Mouse (Mus musculus) left cerebral cortex, adult 2 months (tissue): Measurements from ENCODE around the gene Enc1. TPM values are rescaled to one million over a fixed set of nuclear protein-coding genes. Genes with fewer than 3 reads are reported as not detected.
A peak's percentile ranks its signal among the peaks of the same experiment; 100 is the strongest.

Experiments used
- DNase-seq, 2 experiments: peaks; one replicate each; pipeline ENCODE4 v3.0.0; 2021 to 2022; ENCODE audit warnings: low spot score in 2 of 2, mixed read lengths in 1 of 2; ENCODE audit errors: extremely low spot score in 1 of 2
- H3K27ac ChIP-seq: fragments of 200-600 bp; 2 replicates; pipeline ENCODE4 v1.8.1; 2022
- H3K4me3 ChIP-seq: fragments of 200-600 bp; 2 replicates; pipeline ENCODE4 v1.8.1; 2022
- CTCF ChIP-seq: fragments of 200-600 bp; IDR thresholded peaks from 2 replicates; pipeline ENCODE4 v1.8.1; 2022; ENCODE audit warnings: antibody characterized with exemption, mild to moderate bottlenecking, moderate library complexity
- intact Hi-C: fragments of 180-260 bp; cut with DNase I; formaldehyde crosslinking; loops from one replicate; pipeline ENCODE4 v1.15.1; 2025
- long read RNA-seq, 2 experiments: library from polyadenylated mRNA; stranded (forward); transcript quantifications; one replicate each; pipeline ENCODE4 v2.0.0; 2021; ENCODE audit warnings: borderline mapping rate in 2 of 2
- total RNA-seq, 2 experiments: library from RNA; stranded (reverse); gene quantifications; 2 replicates each; pipeline ENCODE4 v1.2.3; 2021

Gene Enc1
- 100 to 1,000 TPM; 653 to 683 TPM for total RNA-seq
- long read RNA-seq, experiment 1, full-length matches to known transcripts: 2 of 34 reads
- long read RNA-seq, experiment 1, partial matches to known transcripts: 2 of 34 reads
- long read RNA-seq, experiment 1, other reads (novel, unspliced or antisense): 30 of 34 reads
- long read RNA-seq, experiment 2, full-length matches to known transcripts: 1 of 17 reads
- long read RNA-seq, experiment 2, partial matches to known transcripts: 1 of 17 reads
- long read RNA-seq, experiment 2, other reads (novel, unspliced or antisense): 15 of 17 reads

GRCm38 (mm10) chr13:97240965-97241786 is at the start of gene Enc1:
Gene Enc1, plus strand, starts transcription at chr13:97241105.
- intact Hi-C loops: loop anchor here (2.0 to 5.0 kb wide), 6 partner anchors 151 to 536 kb away; no protein-coding TSS in a partner anchor
- peak; percentile 73 for TF ChIP-seq CTCF
- peak; percentile 90 to 94 for DNase-seq
- peak within 1 kb of the TSS; percentile 99 for H3K27ac ChIP-seq
- H3K4me3 ChIP-seq: peak within 1 kb of the TSS; percentile 88

GRCm38 (mm10) chr13:97192649-97193048 is 48.3 kb upstream of the Enc1 start:
- Histone ChIP-seq H3K27ac (no peak overlapping the region), H3K4me3 (no peak overlapping the region)
- no peak for TF ChIP-seq CTCF
- intact Hi-C loops: no loop called here
- no peak for DNase-seq

- H3K4me3 ChIP-seq: no peak overlapping the region
- intact Hi-C loops: no loop called here
- TF ChIP-seq CTCF: no peak
- DNase-seq: peak; percentile 60 to 66
- H3K27ac ChIP-seq: no peak overlapping the region
Observed at GRCm38 (mm10) chr13:97193420-97193819, 47.5 kb upstream of the Enc1 start.

DNA sequence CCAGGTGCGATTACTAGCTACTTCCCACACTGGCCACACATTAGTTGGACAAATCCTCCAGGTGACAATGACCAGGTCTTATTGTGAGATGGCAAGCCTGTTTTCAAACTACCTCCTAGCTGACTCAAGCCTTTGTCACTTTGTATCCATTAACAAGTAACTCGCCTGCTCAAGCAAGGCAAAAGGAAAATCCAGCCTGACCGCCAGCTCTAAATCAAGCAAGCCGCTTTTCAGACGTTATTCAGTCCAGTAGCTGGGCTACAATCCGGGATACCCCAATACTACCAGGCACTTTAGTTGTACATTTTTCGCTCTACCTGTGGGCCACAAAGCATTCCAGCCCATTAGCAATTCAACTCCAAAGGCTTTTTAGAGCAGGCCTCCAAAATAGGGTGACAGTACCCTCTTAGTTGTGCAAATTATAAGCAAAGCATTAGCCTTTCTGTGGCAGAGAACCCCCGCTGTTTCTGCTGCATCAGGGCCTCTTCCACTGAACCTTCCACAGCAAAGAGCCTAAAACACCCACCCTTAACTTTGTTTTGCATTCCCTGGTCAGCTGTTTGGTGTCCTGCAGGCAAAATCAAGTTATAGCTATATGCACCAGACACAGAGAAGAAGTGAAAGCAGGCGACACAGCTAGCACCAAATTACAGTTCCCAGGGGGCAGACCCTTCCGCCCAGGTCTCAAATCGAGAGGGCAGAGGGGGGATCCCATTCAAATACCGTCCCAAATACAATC is 44.5 kb upstream of the Enc1 start:
- Histone ChIP-seq H3K4me3 (no peak overlapping the region), H3K27ac (no peak overlapping the region)
- no peak for DNase-seq
- intact Hi-C loops: no loop called here
- no peak for TF ChIP-seq CTCF

GRCm38 (mm10) chr13:97196925-97197218 is 44.0 kb upstream of the Enc1 start:
- no peak for DNase-seq
- intact Hi-C loops: no loop called here
- TF ChIP-seq CTCF: no peak
- Histone ChIP-seq H3K4me3 (no peak overlapping the region; the same call in 1 of the 2 replicates), H3K27ac (no peak overlapping the region)

DNA sequence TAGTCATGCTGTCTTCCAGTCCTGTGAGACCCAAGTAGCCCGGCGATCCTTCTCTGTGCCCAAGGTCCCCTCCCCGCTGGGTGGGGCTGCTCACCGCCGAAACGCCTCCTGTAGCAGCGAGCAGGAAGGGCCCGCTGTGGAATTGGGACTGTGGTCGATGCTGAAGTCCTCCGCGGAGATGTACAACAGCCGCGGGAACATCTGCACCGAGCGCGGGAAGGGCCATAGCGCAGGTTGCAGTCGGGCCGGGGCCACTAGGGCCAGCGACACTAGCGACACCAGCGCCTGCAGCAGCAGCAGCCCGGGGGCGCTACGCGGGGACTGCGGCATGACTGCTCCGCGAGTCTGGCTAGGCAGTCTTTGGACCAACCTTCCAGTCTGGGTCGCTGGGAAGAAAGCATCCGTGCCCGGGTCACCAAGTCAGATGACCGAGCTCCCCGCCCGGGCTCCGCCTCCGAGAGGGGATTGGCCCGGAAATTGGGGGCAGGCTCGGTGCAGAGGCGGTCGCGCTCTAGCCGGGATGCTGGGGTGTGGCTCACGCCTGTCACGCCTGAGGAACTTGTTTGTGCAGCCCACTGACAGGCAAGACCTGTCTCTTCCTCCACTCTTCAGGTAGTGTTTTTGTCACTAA is 42.9 kb upstream of the Enc1 start, which contains the start of gene Hexb:
Gene Hexb, minus strand, starts transcription at position 426 of the 631 bp plus-strand sequence.
- TF ChIP-seq CTCF: no peak; the same call in 1 of the 2 replicates
- DNase-seq: peak; percentile 86
- peak within 1 kb of the TSS; percentile 72 for H3K4me3 ChIP-seq
- intact Hi-C loops: no loop called here
- H3K27ac ChIP-seq: peak within 1 kb of the TSS; percentile 88

- TF ChIP-seq CTCF: no peak
- H3K27ac ChIP-seq: no peak overlapping the region; the same call in 1 of the 2 replicates
- intact Hi-C loops: no loop called here
- H3K4me3 ChIP-seq: no peak overlapping the region
- no peak for DNase-seq
Observed at GRCm38 (mm10) chr13:97199123-97199522, 41.8 kb upstream of the Enc1 start.

DNA sequence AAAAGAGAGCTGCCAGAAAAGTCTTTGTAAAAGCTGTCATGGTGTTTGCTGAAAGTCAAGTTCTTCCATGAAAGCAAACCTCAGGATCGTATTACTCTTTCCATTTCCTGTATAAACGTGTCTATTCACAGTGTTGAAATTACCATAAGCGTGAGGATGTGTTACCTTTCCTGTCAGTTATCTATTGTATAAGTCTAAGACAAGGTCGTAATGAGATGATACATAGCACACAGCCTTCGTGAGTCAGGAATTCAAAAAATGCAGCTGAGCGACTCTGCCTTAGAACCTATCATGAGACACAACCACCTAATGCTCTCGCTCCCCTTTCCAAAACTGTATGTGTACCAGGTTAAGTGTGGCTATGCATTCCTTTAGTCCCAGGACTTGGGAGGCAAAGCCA is 39.8 kb upstream of the Enc1 start:
- intact Hi-C loops: no loop called here
- TF ChIP-seq CTCF: no peak
- Histone ChIP-seq H3K4me3 (no peak overlapping the region), H3K27ac (no peak overlapping the region)
- DNase-seq: no peak

GRCm38 (mm10) chr13:97201896-97202295 is 39.0 kb upstream of the Enc1 start:
- TF ChIP-seq CTCF: no peak
- intact Hi-C loops: no loop called here
- DNase-seq: no peak
- Histone ChIP-seq H3K27ac (no peak overlapping the region), H3K4me3 (no peak overlapping the region)

DNA sequence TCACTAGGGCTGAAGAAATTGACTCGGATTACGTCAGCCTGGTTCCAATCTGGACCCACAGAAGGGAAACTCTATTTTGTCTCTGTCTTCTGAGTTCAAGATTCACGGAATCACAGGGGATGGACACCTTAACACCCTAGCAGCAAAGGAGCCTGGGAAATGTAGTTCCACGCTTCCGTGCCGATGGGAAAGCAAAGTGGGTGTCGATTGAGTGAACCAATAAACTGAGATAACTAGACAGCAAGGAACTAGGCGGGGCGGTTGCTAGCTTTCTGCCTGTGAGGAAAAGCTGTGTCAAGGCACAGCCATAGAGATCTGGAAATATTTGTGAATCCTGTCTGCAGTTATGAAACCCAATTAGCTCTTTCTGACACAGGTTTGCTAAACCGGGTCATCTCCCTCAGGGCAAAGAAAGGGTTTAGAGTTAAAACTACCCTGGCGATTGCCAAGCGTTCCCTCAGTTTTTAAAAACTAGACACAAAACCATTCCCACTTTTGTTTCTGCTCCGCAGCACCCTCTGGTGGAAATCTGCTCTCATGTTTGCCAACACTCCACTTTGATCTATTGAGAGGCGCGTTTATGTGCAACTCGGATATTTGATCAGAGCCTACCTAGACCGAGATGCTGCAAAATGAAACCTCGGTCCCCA is 35.7 kb upstream of the Enc1 start:
- DNase-seq: peak; percentile 79 to 82
- H3K27ac ChIP-seq: peak overlapping the region; percentile 72
- TF ChIP-seq CTCF: peak; percentile 86
- intact Hi-C loops: no loop called here
- peak overlapping the region; percentile 40 for H3K4me3 ChIP-seq

DNA sequence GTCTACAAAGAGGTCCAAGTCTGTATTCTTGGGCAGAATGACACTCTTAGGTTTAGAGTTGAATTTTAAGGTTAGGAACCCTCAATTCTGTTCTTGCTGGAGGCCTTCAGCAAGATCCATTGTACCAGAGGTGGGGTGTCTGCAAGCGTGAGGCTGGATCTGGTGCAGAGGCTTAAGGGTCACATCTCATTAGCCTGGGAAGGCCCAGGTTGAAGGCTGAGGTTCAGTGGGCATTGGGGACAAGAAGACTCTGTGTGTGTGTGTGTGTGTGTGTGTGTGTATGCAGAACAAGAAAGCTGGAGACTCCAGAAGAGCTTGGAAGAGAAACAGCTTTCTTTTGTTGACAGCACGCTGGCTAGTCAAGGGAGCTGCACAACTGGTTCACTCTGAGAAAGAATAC is 34.9 kb upstream of the Enc1 start:
- no peak for DNase-seq
- H3K27ac ChIP-seq: peak overlapping the region; percentile 63
- intact Hi-C loops: no loop called here
- TF ChIP-seq CTCF: no peak
- no peak overlapping the region for H3K4me3 ChIP-seq
